Mouse (Mus musculus) MEL (cell line): ENCODE data around the gene Dph1. TPM values are rescaled to one million over a fixed set of nuclear protein-coding genes. Genes with fewer than 3 reads are reported as not detected.

Source experiments
- DNase-seq: peaks from one replicate; pipeline ENCODE4 v3.0.0; 2011; ENCODE audit warnings: low read depth, low spot score
- H3K27ac ChIP-seq: 2 replicates; pipeline ENCODE4 v1.5.1; 2012; ENCODE audit warnings: low read depth, mild to moderate bottlenecking, control low read depth, low read length, moderate library complexity; ENCODE audit not compliant: control insufficient read depth
- H3K27me3 ChIP-seq, 2 experiments: fragments of 150-350 bp in 1 of 2; sonication (generic) in 1 of 2; 2 replicates each; pipeline ENCODE4 v1.6.1; 2012; ENCODE audit warnings: low read length in 2 of 2, mild to moderate bottlenecking in 2 of 2, improper control_type of control experiment in 1 of 2, moderate library complexity in 1 of 2; ENCODE audit not compliant: insufficient read depth in 2 of 2, control insufficient read depth in 1 of 2
- H3K36me3 ChIP-seq, 2 experiments: 2 replicates each; pipeline ENCODE4 v1.6.1; 2012 to 2014; ENCODE audit warnings: low read length in 2 of 2, improper control_type of control experiment in 1 of 2, inconsistent platforms in 1 of 2, mild to moderate bottlenecking in 1 of 2; ENCODE audit not compliant: insufficient read depth in 2 of 2, control insufficient read depth in 1 of 2
- H3K4me1 ChIP-seq, 2 experiments: fragments of 150-350 bp in 1 of 2; sonication (generic) in 1 of 2; 2 replicates each; pipeline ENCODE4 v1.6.1; 2012; ENCODE audit warnings: low read length in 2 of 2, improper control_type of control experiment in 1 of 2, mild to moderate bottlenecking in 1 of 2; ENCODE audit not compliant: insufficient read depth in 2 of 2, control insufficient read depth in 1 of 2
- H3K4me3 ChIP-seq, 2 experiments: fragments of 150-350 bp in 1 of 2; sonication (generic) in 1 of 2; 2 replicates each; pipeline ENCODE4 v1.5.1; 2012; ENCODE audit warnings: low read depth in 2 of 2, low read length in 2 of 2, mild to moderate bottlenecking in 2 of 2, moderate library complexity in 2 of 2, control low read depth in 1 of 2, improper control_type of control experiment in 1 of 2; ENCODE audit not compliant: control insufficient read depth in 1 of 2, insufficient read depth in 1 of 2
- H3K79me2 ChIP-seq: 2 replicates; pipeline ENCODE4 v1.6.1; 2012; ENCODE audit warnings: mild to moderate bottlenecking, low read length, moderate library complexity; ENCODE audit not compliant: control insufficient read depth, poor library complexity, insufficient read depth
- H3K9ac ChIP-seq: 2 replicates; pipeline ENCODE4 v1.6.1; 2012; ENCODE audit warnings: low read depth, mild to moderate bottlenecking, control low read depth, low read length, moderate library complexity; ENCODE audit not compliant: control insufficient read depth, poor library complexity, severe bottlenecking
- H3K9me3 ChIP-seq: fragments of 150-350 bp; sonication (generic); replicated peaks from 2 replicates; pipeline ENCODE4 v1.6.1; 2012; ENCODE audit warnings: mild to moderate bottlenecking, low read length, improper control_type of control experiment, moderate library complexity; ENCODE audit not compliant: insufficient read depth
- CHD1 ChIP-seq: IDR thresholded peaks from 2 replicates; pipeline ENCODE4 v1.6.1; 2012; ENCODE audit warnings: low read depth, mild to moderate bottlenecking, inconsistent platforms, low read length, improper control_type of control experiment
- CHD2 ChIP-seq: IDR thresholded peaks from 2 replicates; pipeline ENCODE4 v1.6.1; 2011; ENCODE audit warnings: low read length, improper control_type of control experiment
- ETS1 ChIP-seq: IDR thresholded peaks from 2 replicates; pipeline ENCODE4 v1.6.1; 2012; ENCODE audit warnings: low read depth, mild to moderate bottlenecking, inconsistent platforms, low read length, improper control_type of control experiment, moderate library complexity
- GATA1 ChIP-seq: IDR thresholded peaks from 2 replicates; pipeline ENCODE4 v1.6.1; 2011; ENCODE audit warnings: low read depth, low read length, improper control_type of control experiment
- HCFC1 ChIP-seq: IDR thresholded peaks from 2 replicates; pipeline ENCODE4 v1.6.1; 2012; ENCODE audit warnings: low read depth, mild to moderate bottlenecking, inconsistent platforms, low read length, improper control_type of control experiment, moderate library complexity
- JUND ChIP-seq: IDR thresholded peaks from 2 replicates; pipeline ENCODE4 v1.6.1; 2011; ENCODE audit warnings: low read depth, mild to moderate bottlenecking, improper control_type of control experiment, low read length
- KAT2A ChIP-seq: conservative IDR thresholded peaks from 2 replicates; pipeline ENCODE4 v1.6.1; 2012; ENCODE audit warnings: low read depth, low read length, improper control_type of control experiment, inconsistent platforms
- MAFK ChIP-seq: IDR thresholded peaks from 2 replicates; pipeline ENCODE4 v1.6.1; 2011; ENCODE audit warnings: low read depth, mild to moderate bottlenecking, low read length, improper control_type of control experiment, borderline replicate concordance
- MAX ChIP-seq: IDR thresholded peaks from 2 replicates; pipeline ENCODE4 v1.6.1; 2011; ENCODE audit warnings: low read length, improper control_type of control experiment
- MAZ ChIP-seq: IDR thresholded peaks from 2 replicates; pipeline ENCODE4 v1.6.1; 2012; ENCODE audit warnings: low read depth, mild to moderate bottlenecking, inconsistent platforms, low read length, improper control_type of control experiment
- MXI1 ChIP-seq: IDR thresholded peaks from 2 replicates; pipeline ENCODE4 v1.6.1; 2011; ENCODE audit warnings: mild to moderate bottlenecking, low read depth, low read length, improper control_type of control experiment
- MYC ChIP-seq: IDR thresholded peaks from 2 replicates; pipeline ENCODE4 v1.6.1; 2011; ENCODE audit warnings: low read depth, mild to moderate bottlenecking, low read length, improper control_type of control experiment, moderate library complexity
- POLR2A ChIP-seq, 2 experiments: IDR thresholded peaks; 2 replicates each; pipeline ENCODE4 v1.6.1; 2011 to 2012; ENCODE audit warnings: low read length in 2 of 2, mild to moderate bottlenecking in 2 of 2, control low read depth in 1 of 2, improper control_type of control experiment in 1 of 2, low read depth in 1 of 2, moderate library complexity in 1 of 2; ENCODE audit not compliant: control insufficient read depth in 1 of 2, insufficient read depth in 1 of 2, poor library complexity in 1 of 2
- POLR2AphosphoS2 ChIP-seq: IDR thresholded peaks from 2 replicates; pipeline ENCODE4 v1.6.1; 2011; ENCODE audit warnings: low read length, improper control_type of control experiment
- RAD21 ChIP-seq: IDR thresholded peaks from 2 replicates; pipeline ENCODE4 v1.6.1; 2011; ENCODE audit warnings: mild to moderate bottlenecking, low read depth, low read length, improper control_type of control experiment
- SMC3 ChIP-seq: IDR thresholded peaks from 2 replicates; pipeline ENCODE4 v1.6.1; 2011; ENCODE audit warnings: low read depth, low read length, improper control_type of control experiment
- TAL1 ChIP-seq: IDR thresholded peaks from 2 replicates; pipeline ENCODE4 v1.6.1; 2012; ENCODE audit warnings: mild to moderate bottlenecking, inconsistent platforms, low read length, moderate library complexity, mixed read lengths
- UBTF ChIP-seq: IDR thresholded peaks from 2 replicates; pipeline ENCODE4 v1.6.1; 2012; ENCODE audit warnings: low read depth, mild to moderate bottlenecking, inconsistent platforms, low read length, improper control_type of control experiment, moderate library complexity, borderline replicate concordance; ENCODE audit not compliant: insufficient read depth
- USF1 ChIP-seq: IDR thresholded peaks from 2 replicates; pipeline ENCODE4 v1.6.1; 2014; ENCODE audit warnings: low read depth, mild to moderate bottlenecking, inconsistent platforms, low read length, improper control_type of control experiment, moderate library complexity
- USF2 ChIP-seq, 2 experiments: IDR thresholded peaks; 2 replicates each; pipeline ENCODE4 v1.6.1; 2011 to 2012; ENCODE audit warnings: improper control_type of control experiment in 2 of 2, low read length in 2 of 2, borderline replicate concordance in 1 of 2, inconsistent platforms in 1 of 2, low read depth in 1 of 2, mild to moderate bottlenecking in 1 of 2; ENCODE audit not compliant: insufficient read depth in 1 of 2
- ZKSCAN1 ChIP-seq: IDR thresholded peaks from 2 replicates; pipeline ENCODE4 v1.6.1; 2012; ENCODE audit warnings: low read depth, mild to moderate bottlenecking, inconsistent platforms, low read length, improper control_type of control experiment, moderate library complexity
- ZMIZ1 ChIP-seq: IDR thresholded peaks from 2 replicates; pipeline ENCODE4 v1.6.1; 2012; ENCODE audit warnings: low read depth, mild to moderate bottlenecking, inconsistent platforms, low read length, improper control_type of control experiment, moderate library complexity
- ZNF384 ChIP-seq: IDR thresholded peaks from 2 replicates; pipeline ENCODE4 v1.6.1; 2012; ENCODE audit warnings: low read depth, mild to moderate bottlenecking, inconsistent platforms, low read length, improper control_type of control experiment
- polyA plus RNA-seq, 2 experiments: library from polyadenylated mRNA; stranded (reverse) in 1 of 2; unstranded in 1 of 2; fragments of >175 nt in 1 of 2; fragments of >200 nt in 1 of 2; gene quantifications; 2 replicates each; pipeline versions ENCODE4 v1.2.1 to v1.2.4; 2012; ENCODE audit warnings: low replicate concordance in 2 of 2, low read depth in 1 of 2; ENCODE audit not compliant: insufficient read length in 2 of 2, insufficient read depth in 1 of 2, missing spikeins in 1 of 2
- total RNA-seq: library from RNA; depleted of rRNA; stranded (reverse); fragments of 300-350 nt; gene quantifications from 2 replicates; pipeline ENCODE4 v1.2.3, GENCODE M21; 2012

Dph1 gene
- total and polyA plus RNA-seq, 3 experiments: 58.4 to 59.5 TPM; not detected in 1

DNA sequence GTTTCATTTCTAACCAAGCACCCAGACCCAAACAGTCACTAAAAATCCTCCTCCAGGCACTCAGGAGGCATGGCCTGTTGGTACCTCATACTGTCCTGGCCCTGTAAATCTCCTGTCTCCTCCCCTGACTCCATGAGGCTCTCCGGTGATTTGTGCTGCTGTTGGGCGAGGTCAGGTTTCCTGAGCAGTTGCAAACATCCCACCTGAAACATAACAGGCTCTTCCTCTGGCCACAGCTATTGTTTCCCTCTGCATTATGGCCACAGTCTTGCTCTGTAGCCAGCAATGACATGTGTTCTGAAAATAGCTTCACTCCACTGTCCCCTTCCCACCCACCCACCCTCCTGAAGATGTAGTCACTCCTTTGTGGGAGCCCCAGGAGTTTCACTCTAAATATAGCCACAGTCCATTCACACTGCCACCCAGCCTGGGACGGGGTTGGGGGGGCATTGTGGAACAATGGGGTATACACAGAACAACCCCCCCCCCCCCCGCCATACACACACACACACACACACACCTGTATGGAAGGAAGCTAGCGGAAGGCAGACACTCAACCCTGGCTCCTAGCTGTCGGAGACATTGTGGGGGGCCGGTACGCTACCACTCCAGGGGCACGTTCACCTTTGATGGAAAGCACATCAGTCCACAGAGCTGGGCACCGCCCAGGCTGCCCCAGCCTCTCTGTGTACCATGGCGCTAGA, 42.6 kb downstream of the Dph1 start:
- no peaks in the 10 kb centered on the region for H3K79me2 ChIP-seq
- no peak overlapping the region for H3K9ac ChIP-seq
- no peak overlapping the region for H3K27ac ChIP-seq
- H3K4me1 ChIP-seq: peaks cover 4 to 10% of the 10 kb centered on the region in 2 experiments; a peak in 3 of 4 replicates
- no peaks in the 10 kb centered on the region for H3K27me3 ChIP-seq
- H3K36me3 ChIP-seq: peaks cover 7 to 14% of the 10 kb centered on the region in 2 experiments
- H3K4me3 ChIP-seq: no peak overlapping the region
- DNase-seq: no peak
- TF ChIP-seq GATA1 (no peak), SMC3 (no peak), CHD1 (no peak), USF2 (IDR thresholded peaks at IDR 0.05; ENCODE audit: borderline replicate concordance in 1 of 2, insufficient read depth in 1 of 2, low read depth in 1 of 2, low read length in 2 of 2) (no peak), JUND (no peak), CHD2 (no peak), MYC (no peak), MAX (no peak), HCFC1 (no peak), POLR2A (IDR thresholded peaks at IDR 0.05; ENCODE audit: control insufficient read depth in 1 of 2, insufficient read depth in 1 of 2, low read depth in 1 of 2, low read length in 2 of 2, poor library complexity in 1 of 2) (no peak), ZNF384 (no peak), ZMIZ1 (no peak)
- H3K9me3 ChIP-seq: no peaks in the 10 kb centered on the region

DNA sequence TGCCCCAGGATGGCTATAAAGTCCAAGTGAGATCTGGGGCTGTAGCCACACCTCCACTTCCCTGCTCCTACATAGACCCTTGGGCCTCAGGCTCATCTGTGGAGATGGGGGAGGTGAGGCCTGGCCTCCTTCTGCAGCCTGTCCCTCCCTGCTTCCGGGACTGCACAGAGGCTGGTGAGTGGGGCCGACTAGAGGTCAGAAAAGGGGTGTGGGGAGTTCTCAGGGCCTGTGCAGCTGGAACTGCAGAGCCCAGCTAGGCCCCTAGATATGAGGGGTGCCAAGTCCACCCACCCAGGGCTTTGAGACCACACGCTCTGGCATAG, 43.2 kb downstream of the Dph1 start:
- H3K36me3 ChIP-seq: peaks cover under 1 to 14% of the 10 kb centered on the region in 2 experiments
- no peak overlapping the region for H3K27ac ChIP-seq

More for the DNA sequence above, 43.2 kb downstream of the Dph1 start:
- Histone ChIP-seq H3K9ac (no peak overlapping the region), H3K4me3 (no peak overlapping the region), H3K79me2 (no peaks in the 10 kb centered on the region), H3K9me3 (no peaks in the 10 kb centered on the region), H3K4me1 (peaks cover 0 to 3% of the 10 kb centered on the region in 2 experiments; a peak in 2 of 4 replicates), H3K27me3 (no peaks in the 10 kb centered on the region)
- DNase-seq: no peak
- no peak for TF ChIP-seq GATA1
- no peak for TF ChIP-seq TAL1
- TF ChIP-seq USF1: no peak
- no peak for TF ChIP-seq RAD21
- TF ChIP-seq MAZ: no peak
- no peak for TF ChIP-seq ZNF384
- TF ChIP-seq JUND: no peak
- TF ChIP-seq ZKSCAN1: no peak
- TF ChIP-seq CHD1: no peak
- no peak for TF ChIP-seq ZMIZ1
- no peak for TF ChIP-seq POLR2AphosphoS2
- TF ChIP-seq UBTF: no peak
- TF ChIP-seq KAT2A: no peak
- TF ChIP-seq MAFK: no peak
- TF ChIP-seq SMC3: no peak
- TF ChIP-seq MYC: no peak
- TF ChIP-seq ETS1: no peak
- no peak for TF ChIP-seq MXI1
- TF ChIP-seq, all 39 proteins: peak for 0
